Mouse (Mus musculus): ENCODE measurements at regions not wholly inside any gene's neighbourhood (a gene's known extent, or its start where the extent isn't known, plus 50 kb on each side); places are given as distances from the start of the nearest gene placed in this dataset.

GRCm38 (mm10) chr7:119291442-119291841, 107.0 kb upstream of the Gpr139 start:
- no peaks in the 10 kb centered on the region for H3K9me3 ChIP-seq (replicated peaks)
- H3K9ac ChIP-seq = no peak overlapping the region
- ATAC-seq = no peak
- H3K4me1 ChIP-seq = no peaks in the 10 kb centered on the region
- no peak overlapping the region for H3K27ac ChIP-seq
- H3K4me3 ChIP-seq = no peak overlapping the region
- H3K27me3 ChIP-seq = no peaks in the 10 kb centered on the region
- no peak overlapping the region for H3K4me2 ChIP-seq
- 80% methylated on average over 2 of the region's 2 CpGs for WGBS
- H3K36me3 ChIP-seq (ENCODE audit: poor library complexity, severe bottlenecking) = no peaks in the 10 kb centered on the region

- Histone ChIP-seq H3K27me3 (no peaks in the 10 kb centered on the region), H3K9me3 (replicated peaks) (no peaks in the 10 kb centered on the region), H3K36me3 (ENCODE audit: poor library complexity, severe bottlenecking) (no peaks in the 10 kb centered on the region), H3K4me3 (no peak overlapping the region), H3K4me2 (no peak overlapping the region), H3K4me1 (no peaks in the 10 kb centered on the region), H3K9ac (no peak overlapping the region), H3K27ac (no peak overlapping the region)
- WGBS = 82% methylated on average over 5 of the region's 5 CpGs
- ATAC-seq = peak; percentile 53
Measured at GRCm38 (mm10) chr7:119285290-119285689, 100.9 kb upstream of the Gpr139 start.

- Histone ChIP-seq H3K27me3 (no peaks in the 10 kb centered on the region), H3K4me3 (no peak overlapping the region), H3K9me3 (replicated peaks) (no peaks in the 10 kb centered on the region), H3K9ac (no peak overlapping the region), H3K4me2 (no peak overlapping the region), H3K4me1 (peaks cover 5% of the 10 kb centered on the region; the same call in 1 of the 2 replicates), H3K36me3 (ENCODE audit: poor library complexity, severe bottlenecking) (no peaks in the 10 kb centered on the region), H3K27ac (no peak overlapping the region)
- no peak for ATAC-seq
- 68% methylated on average over 3 of the region's 3 CpGs for WGBS
Measured at GRCm38 (mm10) chr7:119279896-119280661, 95.7 kb upstream of the Gpr139 start.

- Histone ChIP-seq H3K27ac (no peak overlapping the region), H3K4me1 (no peaks in the 10 kb centered on the region), H3K27me3 (no peaks in the 10 kb centered on the region), H3K36me3 (ENCODE audit: poor library complexity, severe bottlenecking) (no peaks in the 10 kb centered on the region), H3K9ac (no peak overlapping the region), H3K9me3 (replicated peaks) (no peaks in the 10 kb centered on the region), H3K4me2 (no peak overlapping the region), H3K4me3 (no peak overlapping the region)
- no peak for ATAC-seq
- 70% methylated on average over 3 of the region's 3 CpGs for WGBS
Measured at GRCm38 (mm10) chr7:119272621-119273020, 88.2 kb upstream of the Gpr139 start.

- no peak for ATAC-seq
- H3K27me3 ChIP-seq = no peaks in the 10 kb centered on the region
- no peak overlapping the region for H3K9ac ChIP-seq
- H3K4me1 ChIP-seq = no peaks in the 10 kb centered on the region
- no peaks in the 10 kb centered on the region for H3K36me3 ChIP-seq (ENCODE audit: poor library complexity, severe bottlenecking)
- no peak overlapping the region for H3K27ac ChIP-seq
- WGBS = 100% methylated on average over 1 of the region's 1 CpGs
- no peak overlapping the region for H3K4me3 ChIP-seq
- H3K4me2 ChIP-seq = no peak overlapping the region
- no peaks in the 10 kb centered on the region for H3K9me3 ChIP-seq (replicated peaks)
Measured at GRCm38 (mm10) chr7:119271427-119271826, 87.0 kb upstream of the Gpr139 start.

GRCm38 (mm10) chr7:119270826-119271420, 86.5 kb upstream of the Gpr139 start:
- no peak overlapping the region for H3K4me2 ChIP-seq
- H3K4me1 ChIP-seq = no peaks in the 10 kb centered on the region
- ATAC-seq = no peak
- no peaks in the 10 kb centered on the region for H3K27me3 ChIP-seq
- H3K9ac ChIP-seq = no peak overlapping the region
- no peak overlapping the region for H3K27ac ChIP-seq
- no peak overlapping the region for H3K4me3 ChIP-seq
- no peaks in the 10 kb centered on the region for H3K9me3 ChIP-seq (replicated peaks)
- no peaks in the 10 kb centered on the region for H3K36me3 ChIP-seq (ENCODE audit: poor library complexity, severe bottlenecking)
- WGBS = 14% methylated on average over 8 of the region's 8 CpGs

- H3K4me2 ChIP-seq = no peak overlapping the region
- H3K27ac ChIP-seq = no peak overlapping the region
- H3K4me1 ChIP-seq = no peaks in the 10 kb centered on the region
- H3K9me3 ChIP-seq (replicated peaks) = no peaks in the 10 kb centered on the region
- no peaks in the 10 kb centered on the region for H3K36me3 ChIP-seq (ENCODE audit: poor library complexity, severe bottlenecking)
- no peak overlapping the region for H3K9ac ChIP-seq
- ATAC-seq = no peak
- no peaks in the 10 kb centered on the region for H3K27me3 ChIP-seq
- WGBS = 90% methylated on average over 3 of the region's 3 CpGs
- H3K4me3 ChIP-seq = no peak overlapping the region
Measured at GRCm38 (mm10) chr7:119258222-119258621, 73.8 kb upstream of the Gpr139 start.

GRCm38 (mm10) chr7:119256916-119257315, 72.5 kb upstream of the Gpr139 start:
- Histone ChIP-seq H3K4me3 (no peak overlapping the region), H3K4me1 (no peaks in the 10 kb centered on the region), H3K4me2 (no peak overlapping the region), H3K27ac (no peak overlapping the region), H3K36me3 (ENCODE audit: poor library complexity, severe bottlenecking) (no peaks in the 10 kb centered on the region), H3K27me3 (no peaks in the 10 kb centered on the region), H3K9ac (no peak overlapping the region), H3K9me3 (replicated peaks) (no peaks in the 10 kb centered on the region)
- ATAC-seq = no peak
- WGBS = 90% methylated on average over 3 of the region's 3 CpGs

- H3K9me3 ChIP-seq (replicated peaks) = no peaks in the 10 kb centered on the region
- WGBS = 74% methylated on average over 2 of the region's 2 CpGs
- H3K4me3 ChIP-seq = no peak overlapping the region
- ATAC-seq = no peak
- no peak overlapping the region for H3K9ac ChIP-seq
- H3K4me1 ChIP-seq = no peaks in the 10 kb centered on the region
- no peaks in the 10 kb centered on the region for H3K36me3 ChIP-seq (ENCODE audit: poor library complexity, severe bottlenecking)
- no peak overlapping the region for H3K27ac ChIP-seq
- H3K27me3 ChIP-seq = no peaks in the 10 kb centered on the region
- no peak overlapping the region for H3K4me2 ChIP-seq
Measured at GRCm38 (mm10) chr7:119252742-119253141, 68.3 kb upstream of the Gpr139 start.

GRCm38 (mm10) chr7:119251679-119252078, 67.3 kb upstream of the Gpr139 start:
- no peaks in the 10 kb centered on the region for H3K4me1 ChIP-seq
- no peaks in the 10 kb centered on the region for H3K9me3 ChIP-seq (replicated peaks)
- ATAC-seq = no peak
- no peak overlapping the region for H3K4me3 ChIP-seq
- H3K27ac ChIP-seq = no peak overlapping the region
- H3K36me3 ChIP-seq (ENCODE audit: poor library complexity, severe bottlenecking) = no peaks in the 10 kb centered on the region
- H3K9ac ChIP-seq = no peak overlapping the region
- H3K4me2 ChIP-seq = no peak overlapping the region
- WGBS = 82% methylated on average over 1 of the region's 1 CpGs
- H3K27me3 ChIP-seq = no peaks in the 10 kb centered on the region

- H3K4me2 ChIP-seq = no peak overlapping the region
- 84% methylated on average over 3 of the region's 3 CpGs for WGBS
- H3K4me3 ChIP-seq = no peak overlapping the region
- H3K4me1 ChIP-seq = no peaks in the 10 kb centered on the region
- ATAC-seq = no peak
- no peaks in the 10 kb centered on the region for H3K27me3 ChIP-seq
- no peaks in the 10 kb centered on the region for H3K36me3 ChIP-seq (ENCODE audit: poor library complexity, severe bottlenecking)
- no peak overlapping the region for H3K9ac ChIP-seq
- H3K27ac ChIP-seq = no peak overlapping the region
- H3K9me3 ChIP-seq (replicated peaks) = no peaks in the 10 kb centered on the region
Measured at GRCm38 (mm10) chr7:119250381-119250780, 66.0 kb upstream of the Gpr139 start.

GRCm38 (mm10) chr7:119244785-119245184, 60.4 kb upstream of the Gpr139 start:
- H3K27ac ChIP-seq = no peak overlapping the region
- WGBS = 81% methylated on average over 5 of the region's 5 CpGs
- ATAC-seq = no peak
- no peak overlapping the region for H3K9ac ChIP-seq
- H3K4me3 ChIP-seq = no peak overlapping the region
- no peaks in the 10 kb centered on the region for H3K36me3 ChIP-seq (ENCODE audit: poor library complexity, severe bottlenecking)
- no peaks in the 10 kb centered on the region for H3K9me3 ChIP-seq (replicated peaks)
- H3K4me2 ChIP-seq = no peak overlapping the region
- no peaks in the 10 kb centered on the region for H3K4me1 ChIP-seq
- no peaks in the 10 kb centered on the region for H3K27me3 ChIP-seq

GRCm38 (mm10) chr7:119236343-119236742, 51.9 kb upstream of the Gpr139 start:
- WGBS = 81% methylated on average over 6 of the region's 6 CpGs
- H3K9me3 ChIP-seq (replicated peaks) = no peaks in the 10 kb centered on the region
- no peak overlapping the region for H3K9ac ChIP-seq
- H3K36me3 ChIP-seq (ENCODE audit: poor library complexity, severe bottlenecking) = no peaks in the 10 kb centered on the region
- no peaks in the 10 kb centered on the region for H3K4me1 ChIP-seq
- no peak overlapping the region for H3K4me3 ChIP-seq
- H3K27ac ChIP-seq = no peak overlapping the region
- no peaks in the 10 kb centered on the region for H3K27me3 ChIP-seq
- no peak for ATAC-seq
- no peak overlapping the region for H3K4me2 ChIP-seq

All from forebrain, embryonic 13.5 days (tissue).